Mouse (Mus musculus): ENCODE measurements around the gene Bcl2l14.

Gene Bcl2l14

DNA sequence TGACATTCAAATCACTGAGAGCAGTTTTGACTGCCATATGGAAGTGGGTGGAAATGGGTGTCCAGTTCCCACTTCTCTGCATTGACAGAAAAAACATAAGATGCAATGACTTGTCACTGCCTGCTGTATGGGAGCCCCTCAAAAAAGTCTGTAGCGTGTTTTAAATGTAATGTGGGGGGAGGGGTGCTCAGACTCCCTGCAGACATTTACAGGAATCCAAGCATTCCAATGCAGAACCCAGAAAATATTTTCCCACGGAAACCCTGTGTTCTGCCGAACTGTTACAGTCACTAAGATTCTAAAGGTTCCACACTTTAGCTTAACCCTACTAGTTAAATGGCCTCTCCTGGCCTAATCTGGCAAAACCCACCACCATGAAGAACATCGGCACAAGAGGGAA is at the start of gene Bcl2l14:
Bcl2l14 (plus strand) TSS at position 301 of the 400 bp plus-strand sequence.
- in situ Hi-C loops (cut with MseI, MboI), result no loop called here

DNA sequence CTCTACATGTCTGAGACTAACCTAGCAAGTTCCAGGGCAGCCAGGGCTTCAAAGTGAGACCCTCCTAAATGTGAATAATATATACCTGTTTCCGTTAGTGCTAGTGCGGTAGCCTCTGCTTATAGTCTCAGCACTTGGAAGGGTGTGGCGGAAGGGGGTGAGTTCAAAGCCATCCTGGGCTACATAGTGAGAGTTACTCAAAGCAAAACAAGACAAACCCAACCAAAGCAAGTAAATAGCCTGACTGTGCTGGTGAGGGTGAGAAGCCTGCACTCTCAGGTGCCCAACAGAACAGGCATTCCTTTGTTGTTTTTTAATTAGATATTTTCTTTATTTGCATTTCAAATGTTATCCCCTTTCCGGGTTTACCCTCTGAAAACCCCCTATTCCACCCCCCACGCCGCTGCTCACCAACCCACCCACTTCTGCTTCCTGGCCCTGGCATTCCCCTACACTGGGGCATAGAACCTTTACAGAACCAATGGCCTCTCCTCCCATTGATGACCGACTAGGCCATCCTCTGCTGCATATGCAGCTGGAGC is 47.5 kb upstream of the Bcl2l14 start:
- in situ Hi-C loops (cut with MseI, MboI), result no loop called here

DNA sequence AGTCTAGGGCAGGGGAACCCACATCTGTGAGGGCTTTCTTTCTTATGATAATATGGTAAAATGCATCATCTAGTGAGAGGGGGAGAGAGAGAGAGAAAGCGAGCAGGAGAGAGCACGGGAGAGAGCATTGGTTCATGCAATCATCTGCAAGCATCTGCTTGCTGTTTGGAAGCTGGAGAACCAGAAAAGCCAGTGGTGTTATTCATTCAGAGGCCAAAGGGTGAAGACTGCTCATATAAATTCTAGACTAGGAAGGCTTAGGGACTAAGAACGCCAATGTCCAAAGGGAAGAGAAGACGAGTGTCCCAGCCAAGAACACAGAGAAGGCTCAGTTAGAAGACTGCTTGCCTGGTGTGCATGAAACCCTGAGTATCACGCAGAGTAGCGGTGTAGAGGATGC is 43.2 kb upstream of the Bcl2l14 start:
- in situ Hi-C loops (cut with MseI, MboI), result no loop called here

DNA sequence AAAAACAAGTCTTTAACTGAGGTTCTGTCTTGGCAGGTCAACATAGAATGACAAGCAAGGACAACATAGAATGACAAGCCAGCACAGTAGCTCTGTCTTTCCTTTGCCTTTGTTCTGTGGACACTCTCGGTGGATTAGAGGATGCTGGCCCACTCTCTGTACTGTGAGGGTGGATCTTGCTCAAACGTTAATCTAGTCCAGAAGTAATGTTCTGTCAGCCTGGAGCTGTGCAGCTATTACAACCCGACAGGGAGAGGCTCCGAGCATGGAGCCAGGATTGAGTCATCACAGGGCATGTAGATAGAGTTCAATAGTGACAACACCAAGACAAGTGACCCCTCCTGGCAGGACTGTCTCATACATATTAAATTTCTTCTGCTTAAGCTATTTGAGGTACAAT is 42.4 kb upstream of the Bcl2l14 start:
- in situ Hi-C loops (cut with MseI, MboI), result no loop called here

DNA sequence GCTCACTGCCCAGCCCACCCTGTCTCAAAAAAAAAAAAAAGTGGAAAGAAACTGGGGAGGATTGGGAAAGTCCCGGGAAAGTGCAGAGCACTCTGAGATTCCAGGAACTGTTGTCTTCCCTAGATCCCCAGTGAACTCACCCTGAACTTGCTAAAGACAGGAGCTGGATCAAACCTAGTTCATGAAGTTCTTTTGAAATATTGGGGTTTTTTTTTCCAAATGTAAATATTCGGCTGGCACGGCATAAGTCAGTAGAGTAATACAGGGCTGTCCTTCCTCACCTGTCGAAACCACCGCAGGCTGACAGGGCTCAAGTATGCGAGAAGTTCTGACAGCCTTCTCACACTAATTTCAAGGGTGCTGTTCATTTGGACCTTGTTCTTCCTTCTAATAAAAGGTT is 38.5 kb upstream of the Bcl2l14 start:
- in situ Hi-C loops (cut with MseI, MboI), result no loop called here

DNA sequence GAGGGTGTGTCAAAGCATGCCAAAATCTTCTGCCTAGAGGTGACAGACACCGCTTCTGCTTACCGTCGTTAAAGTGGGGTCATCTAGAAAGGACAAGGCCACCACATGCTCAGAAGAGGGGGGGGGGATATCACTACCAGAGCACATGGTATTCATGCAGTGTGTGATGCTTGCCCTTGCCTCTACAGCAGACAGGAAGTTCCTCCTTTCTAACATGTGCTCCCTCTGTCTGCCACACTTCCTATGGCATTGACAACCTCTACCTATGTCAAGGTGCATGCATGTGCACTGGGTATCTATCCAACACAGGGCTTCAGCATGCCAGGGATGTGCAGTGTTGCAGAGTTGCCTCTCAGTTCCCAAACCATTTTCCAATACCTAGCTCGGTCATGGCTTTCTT is 36.0 kb upstream of the Bcl2l14 start:
- in situ Hi-C loops (cut with MseI, MboI), result no loop called here

DNA sequence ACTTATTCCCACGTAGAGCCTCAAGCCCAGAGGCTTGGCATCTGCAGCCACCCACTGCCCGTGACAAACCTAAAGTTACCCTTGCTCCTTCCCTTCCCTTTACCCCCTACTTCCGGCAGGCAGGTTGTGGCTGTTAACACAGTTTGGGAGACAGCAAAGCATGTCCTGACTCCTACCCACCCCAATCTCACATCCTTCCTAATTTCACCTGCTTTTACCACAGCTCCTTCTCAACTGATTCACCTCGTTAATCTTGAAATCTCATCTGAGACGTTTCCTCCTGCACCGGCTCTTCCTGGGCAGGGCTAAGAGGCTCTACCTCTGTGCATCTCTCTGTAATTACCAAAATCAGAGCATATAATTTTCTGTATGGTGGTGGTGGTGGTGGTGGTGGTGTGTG is 31.5 kb upstream of the Bcl2l14 start:
- in situ Hi-C loops (cut with MseI, MboI), result no loop called here

DNA sequence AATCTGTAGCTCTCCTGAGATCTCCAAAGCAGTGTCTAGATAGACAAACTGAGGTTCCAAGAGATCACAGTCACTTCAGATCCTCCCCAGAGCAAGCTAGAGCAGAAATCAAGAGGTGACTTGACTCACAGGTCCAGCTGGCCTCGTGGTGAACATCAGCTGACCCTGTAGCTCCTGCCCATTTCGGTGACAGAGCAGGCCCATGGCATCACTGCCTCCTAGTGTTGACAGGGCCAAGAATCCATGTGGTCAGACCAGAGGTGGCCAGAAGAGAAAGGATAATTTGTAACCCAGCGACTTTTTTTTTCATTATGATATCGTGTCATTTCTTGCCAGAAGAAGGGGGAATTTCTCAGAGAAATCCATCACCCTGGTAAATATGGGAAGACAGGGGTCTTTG is 30.2 kb upstream of the Bcl2l14 start:
- in situ Hi-C loops (cut with MseI, MboI), result no loop called here

DNA sequence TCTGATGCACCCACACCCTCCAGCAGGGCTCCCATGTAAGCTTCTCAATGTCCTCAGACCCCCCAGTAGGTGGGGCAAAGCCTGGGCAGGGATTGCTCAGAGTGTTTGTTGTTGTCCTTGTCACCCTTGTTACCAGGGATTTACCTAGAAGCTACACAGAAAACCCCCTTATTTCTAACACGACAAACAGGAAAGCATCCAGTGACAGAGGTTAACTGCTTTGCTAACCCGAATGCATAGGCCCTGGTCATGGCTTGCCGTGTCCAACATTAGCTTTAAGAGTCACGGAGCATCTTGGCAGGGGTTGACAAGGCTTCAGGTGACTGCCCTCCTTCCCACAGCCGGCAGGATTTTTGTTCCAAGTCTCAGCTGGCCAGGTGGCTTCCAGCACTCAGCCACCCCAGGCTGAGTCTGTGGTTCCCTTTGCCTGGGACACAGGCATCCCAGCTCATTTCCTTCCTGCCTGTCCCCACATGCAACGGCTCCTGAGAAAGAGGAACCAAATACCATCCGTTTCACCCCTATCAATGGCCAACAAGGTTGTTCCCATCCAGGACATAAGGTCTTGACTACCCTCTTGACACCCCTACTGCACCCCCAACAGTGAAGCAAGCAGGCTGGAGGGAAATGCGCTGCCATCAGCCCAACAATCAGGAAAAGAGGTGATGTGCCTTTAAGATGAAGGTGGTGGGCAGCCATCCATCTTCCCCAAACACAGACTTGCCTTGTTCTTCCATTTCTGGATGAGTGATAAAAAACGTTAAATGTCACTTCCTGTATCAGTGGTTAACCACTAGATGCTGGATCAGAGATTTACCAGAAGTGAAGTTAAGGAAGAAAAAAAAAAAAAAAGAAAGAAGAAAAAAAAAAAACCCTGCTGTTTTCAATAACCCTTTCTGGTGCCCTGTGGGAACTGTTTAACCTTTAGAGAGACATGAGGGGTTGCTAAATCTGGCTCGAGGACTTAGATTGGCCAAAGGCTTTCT is 29.5 kb upstream of the Bcl2l14 start:
- in situ Hi-C loops (cut with MseI, MboI), result no loop called here

DNA sequence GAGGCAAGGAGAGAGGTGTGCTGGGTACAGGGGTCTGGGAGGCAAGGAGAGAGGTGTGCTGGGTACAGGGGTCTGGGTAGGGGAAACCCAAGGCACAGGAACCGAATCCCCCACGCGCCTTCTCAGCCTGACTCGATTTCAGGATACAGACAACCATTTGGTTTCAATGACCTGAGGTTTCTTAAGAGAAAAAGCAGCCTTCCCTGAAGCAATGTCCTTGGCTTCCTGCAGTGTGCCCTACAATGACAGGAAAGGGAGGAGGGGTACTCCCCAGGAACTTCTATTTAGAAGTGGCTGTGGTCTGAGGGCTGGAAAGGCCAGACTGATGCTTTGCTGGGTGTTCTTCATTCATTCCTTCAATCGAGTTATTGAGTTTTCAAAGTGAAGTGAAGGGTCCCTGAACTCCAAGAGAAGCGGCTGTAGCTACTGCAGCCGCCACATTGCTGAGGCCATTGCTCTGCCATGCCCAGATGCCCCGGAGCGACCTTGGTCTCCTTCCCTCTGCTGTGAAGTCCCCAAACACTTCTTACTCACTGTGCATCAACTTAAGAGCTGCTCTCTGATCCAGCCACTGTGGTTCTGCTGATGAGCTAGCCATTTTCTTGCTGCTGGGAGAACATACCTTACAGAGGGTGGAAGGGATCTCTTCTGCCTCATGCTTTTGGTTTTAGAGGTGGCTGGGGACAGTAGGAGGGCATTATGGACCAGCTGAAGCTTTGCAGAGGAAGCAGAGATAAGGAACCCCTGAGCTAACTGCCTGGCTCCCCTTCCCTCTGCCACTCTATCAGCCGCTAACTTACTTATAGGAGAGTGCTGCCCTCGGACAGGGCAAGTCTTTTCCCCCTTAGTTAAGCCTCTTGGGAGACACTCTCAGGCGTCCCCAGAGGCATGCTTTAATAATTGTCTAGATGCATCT is 28.5 kb upstream of the Bcl2l14 start:
- in situ Hi-C loops (cut with MseI, MboI), result no loop called here

DNA sequence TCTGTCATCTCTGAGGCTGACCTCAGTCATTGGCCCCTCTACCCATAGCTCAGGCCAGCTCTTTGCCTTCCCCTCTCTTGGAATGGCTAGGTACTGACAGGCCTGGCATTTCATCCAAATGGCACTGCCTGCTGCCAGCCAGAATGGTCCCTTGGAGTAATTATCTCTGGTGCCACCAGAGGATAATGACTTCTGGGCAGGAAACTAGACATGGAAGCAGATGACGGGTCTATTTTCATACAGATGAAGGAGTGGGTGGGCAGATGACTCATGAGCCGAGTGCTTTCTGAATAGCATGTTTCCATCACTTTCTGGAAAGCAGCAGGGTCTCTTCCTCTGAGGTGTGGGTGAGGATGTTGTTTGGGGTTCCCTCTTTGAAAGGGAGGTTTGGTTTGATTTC is 23.2 kb upstream of the Bcl2l14 start:
- in situ Hi-C loops (cut with MseI, MboI), result no loop called here

DNA sequence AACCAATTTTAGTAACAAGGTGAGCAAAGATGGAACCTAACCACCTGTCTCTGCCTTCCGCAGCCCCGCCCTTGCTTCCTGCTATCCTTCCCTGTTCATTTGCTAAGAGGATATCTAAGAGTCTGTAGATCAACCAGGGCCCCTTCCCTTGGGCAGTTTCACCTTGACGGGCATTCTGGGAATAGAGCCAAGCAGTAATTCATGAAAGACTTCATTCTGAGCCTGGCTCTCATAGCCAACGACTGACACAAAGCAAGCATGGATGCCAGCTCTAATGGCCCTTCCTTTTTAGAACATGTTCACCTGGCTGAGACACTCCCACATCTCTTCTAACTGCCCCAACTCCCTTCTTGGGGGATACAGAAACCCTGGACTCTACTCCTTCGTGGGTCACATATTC is 18.9 kb upstream of the Bcl2l14 start:
- in situ Hi-C loops (cut with MseI, MboI), result no loop called here

DNA sequence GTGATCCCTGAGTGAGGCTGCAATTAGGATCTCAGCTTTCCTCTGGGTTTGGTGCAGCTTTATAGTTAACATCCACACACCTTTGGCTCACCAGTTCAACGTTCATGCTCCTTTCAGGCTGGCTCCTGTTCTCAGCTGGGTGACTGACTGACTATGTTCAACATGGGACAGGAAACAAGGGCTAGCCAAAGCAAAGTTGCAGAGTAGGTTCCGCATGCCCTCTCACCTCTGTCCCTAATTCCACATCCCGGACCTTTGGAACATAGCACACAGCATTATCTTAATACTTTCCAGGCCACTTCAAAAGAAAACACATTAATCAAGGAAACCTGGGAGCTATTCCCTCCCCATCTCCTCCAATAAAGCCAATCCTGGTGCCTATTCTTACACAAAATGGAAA is 18.3 kb upstream of the Bcl2l14 start:
- in situ Hi-C loops (cut with MseI, MboI), result no loop called here

DNA sequence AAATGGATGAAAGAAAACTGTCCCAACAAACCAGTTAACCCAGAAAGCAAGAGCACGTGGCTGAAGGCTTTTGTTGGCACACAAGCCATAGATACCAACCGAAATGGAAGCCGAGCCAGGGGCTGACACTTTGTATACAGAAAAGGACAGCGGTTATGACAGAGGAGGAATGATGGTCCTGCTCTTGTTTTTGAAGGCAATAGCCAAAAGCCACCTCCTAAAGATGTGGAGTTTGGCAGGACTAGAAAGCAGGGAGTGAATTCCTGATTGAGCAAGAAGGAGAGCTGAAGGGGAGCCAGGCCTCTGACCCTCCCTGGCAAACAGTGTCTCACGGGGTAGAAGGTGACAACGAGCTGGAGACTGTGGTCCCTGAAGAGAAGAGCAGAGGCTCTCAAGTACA is 14.7 kb upstream of the Bcl2l14 start:
- in situ Hi-C loops (cut with MseI, MboI), result loop anchor here in 1 of 2 experiments (10.0 kb wide), 1 partner anchor 137 kb away; no protein-coding TSS in a partner anchor

DNA sequence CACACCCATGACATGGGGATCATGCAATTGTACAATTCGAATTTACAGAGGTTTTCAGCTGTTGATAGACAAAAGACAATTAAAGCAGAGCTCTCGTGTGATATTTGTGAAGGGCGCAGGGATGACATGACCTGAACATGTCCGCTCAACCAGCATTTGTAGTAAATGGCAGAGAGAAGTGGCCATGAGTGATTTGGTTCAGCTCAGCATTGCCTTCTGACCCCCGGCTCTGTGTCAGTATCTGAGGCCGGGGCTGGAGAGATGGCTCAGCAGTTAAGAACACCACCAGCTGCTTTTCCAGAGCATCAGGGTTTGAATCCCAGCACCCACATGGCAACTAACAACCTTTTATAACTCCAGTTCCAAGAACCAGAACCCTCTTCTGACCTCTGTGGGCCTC is 10.2 kb upstream of the Bcl2l14 start:
- in situ Hi-C loops (cut with MseI, MboI), result loop anchor here (5.0 to 10.0 kb wide), 2 partner anchors 141 to 424 kb away; no protein-coding TSS in a partner anchor

DNA sequence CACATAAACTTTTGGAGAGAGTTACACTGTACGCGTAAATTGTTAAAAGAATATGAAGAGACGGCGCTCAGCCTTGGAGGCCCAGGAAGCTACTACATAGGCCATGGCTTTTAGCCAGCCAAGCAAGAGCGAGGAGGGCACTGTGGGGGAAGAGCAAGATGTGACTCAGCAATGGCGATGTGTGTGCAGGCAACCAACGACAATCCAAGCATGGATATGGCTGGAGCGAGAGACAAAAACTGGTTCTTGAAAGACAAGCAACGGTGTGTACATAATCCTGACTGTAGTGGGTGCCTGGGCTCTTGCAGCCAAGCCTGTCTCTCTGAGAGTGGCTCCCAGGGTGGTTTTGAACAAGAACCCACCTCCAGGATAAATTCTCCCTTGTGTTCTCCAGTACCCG is 8.7 kb upstream of the Bcl2l14 start:
- in situ Hi-C loops (cut with MseI, MboI), result loop anchor here (5.0 to 10.0 kb wide), 2 partner anchors 143 to 425 kb away; no protein-coding TSS in a partner anchor

DNA sequence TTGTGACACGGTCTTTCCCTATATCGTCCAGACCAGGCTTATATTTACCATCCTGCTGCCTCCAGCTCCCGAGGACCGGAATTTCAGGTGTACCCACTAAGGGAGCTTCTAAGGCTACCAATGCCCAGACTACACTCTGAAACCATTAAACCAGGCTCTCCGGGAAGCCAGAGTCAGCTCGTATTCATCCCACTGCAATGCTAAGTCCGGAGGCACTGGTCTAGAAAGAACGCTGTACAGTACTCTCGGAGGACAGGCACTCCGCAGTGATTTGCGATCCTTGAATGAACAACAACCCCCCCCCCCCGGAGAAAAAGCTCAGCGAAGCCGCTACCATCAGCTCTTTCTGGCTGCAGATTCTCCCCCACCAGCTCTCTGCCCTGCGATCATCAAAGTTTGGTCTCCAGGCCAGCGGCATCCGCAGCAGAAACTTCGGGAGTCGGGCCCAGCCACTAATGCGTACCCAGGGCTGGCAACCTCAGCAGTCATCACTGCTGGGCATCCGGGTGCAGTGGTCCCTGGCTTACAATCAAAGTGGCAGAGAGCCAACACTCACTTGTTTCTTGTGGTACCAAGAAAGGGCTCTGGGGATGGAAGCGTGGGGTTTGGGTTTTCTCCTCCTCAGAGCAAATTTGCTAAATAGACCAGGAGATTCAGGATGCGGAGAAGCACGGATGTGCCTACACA is 7.6 kb upstream of the Bcl2l14 start:
- in situ Hi-C loops (cut with MseI, MboI), result loop anchor here (5.0 to 10.0 kb wide), 2 partner anchors 144 to 426 kb away; no protein-coding TSS in a partner anchor

DNA sequence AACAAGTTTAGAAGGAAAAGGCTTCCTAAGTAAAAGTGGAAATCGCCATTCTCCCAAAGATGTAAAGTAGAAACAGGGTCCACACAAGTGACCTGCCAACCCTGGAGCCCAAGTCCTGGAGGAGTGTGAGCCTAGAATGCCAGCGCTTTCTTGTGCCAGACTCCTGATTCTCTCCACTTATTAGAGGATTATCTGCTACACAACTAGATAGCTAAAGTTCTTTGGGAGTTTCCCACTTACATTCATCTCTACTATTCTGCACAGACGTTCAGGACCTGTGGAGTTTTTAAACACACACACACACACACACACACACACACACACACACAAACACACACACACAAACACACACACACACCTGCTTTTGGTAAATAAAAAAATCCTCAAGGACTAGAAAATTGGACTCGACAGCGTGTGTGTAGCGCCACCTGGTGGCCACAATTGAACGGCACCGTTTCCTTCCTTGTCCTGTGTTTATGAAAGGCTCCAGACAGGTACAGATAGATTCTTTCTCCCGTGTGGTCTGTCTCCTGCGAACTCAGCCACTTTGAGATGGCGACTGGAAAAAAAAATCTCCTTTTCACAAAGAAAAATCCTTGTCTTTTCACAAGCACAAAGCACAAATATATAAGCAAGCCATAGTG is 6.7 kb upstream of the Bcl2l14 start:
- in situ Hi-C loops (cut with MseI, MboI), result loop anchor here (5.0 to 10.0 kb wide), 2 partner anchors 145 to 427 kb away; no protein-coding TSS in a partner anchor

DNA sequence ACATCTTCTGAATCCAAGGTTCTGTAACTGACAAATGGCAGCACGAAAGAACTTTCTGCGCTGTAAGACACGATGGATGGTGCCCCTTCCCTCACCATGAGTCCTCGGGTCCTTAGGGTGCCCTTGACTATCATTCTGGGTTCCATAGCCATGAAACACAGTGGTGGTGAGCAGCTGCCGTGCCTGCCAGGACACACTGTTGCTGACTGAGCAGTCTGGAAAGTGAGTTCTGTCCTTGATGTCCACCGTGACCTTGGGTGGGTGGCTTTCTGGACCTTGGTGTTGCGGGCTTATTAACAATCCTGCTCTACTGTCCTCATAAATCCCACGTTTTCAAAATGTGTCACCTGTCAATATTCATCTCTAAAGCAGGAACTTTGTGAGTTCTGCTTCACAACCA is 6.2 kb upstream of the Bcl2l14 start:
- in situ Hi-C loops (cut with MseI, MboI), result loop anchor here (5.0 to 10.0 kb wide), 3 partner anchors 128 to 428 kb away; no protein-coding TSS in a partner anchor

DNA sequence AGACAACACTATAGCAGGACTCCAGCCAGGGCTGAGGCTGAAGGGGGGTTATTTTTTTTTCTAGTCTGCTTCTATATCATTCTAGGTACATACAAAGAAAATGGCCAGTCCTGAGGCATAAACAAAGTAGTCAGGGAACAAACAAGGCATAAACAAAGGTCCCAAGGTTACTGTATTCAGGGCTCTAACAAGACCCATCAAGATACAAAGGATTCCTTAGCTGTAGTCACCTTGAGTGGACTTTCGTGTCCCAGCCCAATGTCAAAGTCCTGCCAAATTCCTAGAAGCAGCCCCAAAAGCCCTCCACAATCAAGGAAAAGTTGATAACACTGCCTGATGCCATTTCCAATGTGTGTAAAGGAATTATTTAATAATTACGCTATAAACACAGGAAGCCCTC is 5.3 kb upstream of the Bcl2l14 start:
- in situ Hi-C loops (cut with MseI, MboI), result loop anchor here in 1 of 2 experiments (5.0 kb wide), 2 partner anchors 129 to 429 kb away; no protein-coding TSS in a partner anchor
